Mouse (Mus musculus) lung, postnatal 4 days (tissue): ENCODE results near the gene Ensa.
"Not testable (repeated sequence)": the region's sequence is repeated elsewhere in the genome, so short reads cannot be mapped to it uniquely, and the experiment has no call there.

Experiments used
- DNase-seq, 2 experiments: peaks; one replicate each; pipeline ENCODE4 v3.0.0; 2021

Gene Ensa

DNA sequence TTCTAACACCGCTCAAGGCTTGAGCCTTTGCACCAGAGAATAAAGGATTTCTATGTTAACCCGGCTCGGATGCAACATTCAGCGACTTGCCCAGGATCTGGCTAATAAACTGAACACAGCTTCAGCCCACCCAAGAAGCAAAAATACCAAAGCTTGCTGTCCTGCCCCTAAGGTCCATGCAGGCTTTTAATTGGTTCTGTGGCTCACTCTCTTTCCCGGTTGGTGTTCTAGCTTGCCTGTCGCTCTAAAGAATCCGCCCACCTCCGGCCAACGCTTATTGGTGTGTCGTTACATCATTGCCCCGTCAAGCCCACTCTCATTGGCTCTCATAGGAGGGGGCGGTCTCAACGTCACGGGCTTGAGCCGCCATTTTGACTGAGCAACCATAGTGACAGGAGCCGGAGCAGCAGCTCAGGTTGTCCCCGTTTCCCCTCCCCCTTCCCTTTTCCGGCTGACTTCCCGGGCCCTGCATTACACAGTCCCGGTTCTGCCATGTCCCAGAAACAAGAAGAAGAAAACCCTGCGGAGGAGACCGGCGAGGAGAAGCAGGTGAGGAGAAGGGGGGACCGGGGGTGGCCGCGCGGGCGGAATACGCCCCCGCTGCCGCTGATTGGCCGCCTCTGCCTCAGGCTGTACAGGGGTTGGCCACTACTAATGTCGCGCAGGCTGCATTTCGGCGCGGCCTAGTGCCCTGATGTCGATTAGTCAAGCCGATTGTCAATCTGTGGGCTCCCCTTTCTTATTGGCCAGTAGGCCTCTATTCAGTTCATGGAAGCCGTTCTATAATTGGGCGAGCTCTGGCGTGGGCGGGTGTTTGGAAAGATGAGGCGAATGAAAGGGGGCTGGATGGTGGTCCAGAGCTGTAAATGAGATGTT lies at the start of gene Ensa:
Gene Ensa, plus strand, starts transcription at position 366 of the 876 bp plus-strand sequence.
- DNase-seq: peak; percentile 98 to 99

- no peak for DNase-seq
These were observed 36.8 kb upstream of the Ensa start for GRCm38 (mm10) chr3:95587754-95588603.

- peak; percentile 95 to 96 for DNase-seq
These were observed 36.1 kb upstream of the Ensa start, which contains the start of gene Golph3l for GRCm38 (mm10) chr3:95588604-95589086. Golph3l (plus strand) TSS chr3:95588934.

DNA sequence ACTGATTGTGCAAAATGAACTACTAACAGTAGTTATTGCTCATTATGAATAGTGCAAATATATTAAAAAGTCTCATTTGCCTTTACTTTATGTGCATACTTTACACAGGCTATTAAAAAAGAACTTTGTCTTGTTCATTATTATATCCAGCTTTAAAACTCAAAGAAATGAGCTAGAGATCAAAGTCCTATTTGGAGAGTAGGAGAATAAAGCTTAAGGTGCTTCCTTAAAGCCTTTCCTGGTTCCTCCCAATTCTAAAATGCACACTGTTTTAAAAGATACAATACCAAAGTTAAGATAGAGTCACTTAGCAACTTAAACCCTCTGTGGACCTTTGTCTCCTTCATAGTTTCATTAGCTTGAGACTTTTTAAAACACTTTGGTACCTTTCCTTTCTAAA lies 26.1 kb upstream of the Ensa start:
- DNase-seq: no peak

DNA sequence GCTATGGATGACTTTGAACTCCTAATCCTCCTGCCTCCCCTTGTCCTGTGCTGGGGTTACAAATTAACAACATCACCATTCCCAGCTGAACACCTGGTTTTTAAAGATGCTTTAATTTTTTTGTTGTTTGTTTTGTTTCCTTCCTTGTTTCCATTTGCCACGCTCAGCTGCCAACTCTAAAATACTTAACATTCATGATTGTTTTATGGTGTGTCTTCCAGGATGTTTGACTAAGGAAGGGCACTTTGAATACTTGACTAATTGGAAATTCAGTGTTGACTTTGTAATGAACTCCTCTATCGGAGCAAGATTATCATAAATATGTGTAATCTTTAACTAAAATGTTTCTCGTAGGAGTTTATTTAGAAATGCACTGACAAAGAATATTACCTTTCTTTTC lies 23.5 kb upstream of the Ensa start:
- DNase-seq: no peak

GRCm38 (mm10) chr3:95606096-95606495 lies 18.7 kb upstream of the Ensa start:
- DNase-seq: peak; percentile 16 to 43

DNA sequence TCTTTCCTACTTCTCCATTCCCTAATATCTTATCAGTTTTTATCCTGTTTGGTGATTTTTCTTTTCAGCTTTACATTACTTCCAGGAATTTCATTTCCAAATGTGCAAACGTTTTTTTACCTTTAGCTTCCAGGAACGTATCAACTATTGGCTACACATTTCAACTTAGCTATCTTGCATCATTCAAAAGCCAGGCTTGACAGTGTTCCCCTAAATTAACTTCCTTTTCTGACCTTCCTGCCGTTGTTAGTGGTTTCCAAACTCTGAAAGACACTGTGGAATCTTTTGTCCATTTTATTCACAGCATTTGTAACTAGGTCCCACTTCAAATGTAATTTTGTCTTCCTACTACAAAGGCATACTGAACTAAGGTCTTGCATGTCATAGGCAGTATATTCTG lies 15.6 kb upstream of the Ensa start:
- DNase-seq: no peak

GRCm38 (mm10) chr3:95613996-95614395 lies 10.8 kb upstream of the Ensa start:
- no peak for DNase-seq

- DNase-seq: no peak
These were observed 6.3 kb upstream of the Ensa start for GRCm38 (mm10) chr3:95618511-95618910.

GRCm38 (mm10) chr3:95621241-95621640 lies 3.6 kb upstream of the Ensa start:
- no peak for DNase-seq

- not testable (repeated sequence) for DNase-seq
These were observed 2.4 kb upstream of the Ensa start for GRCm38 (mm10) chr3:95622421-95622820.

GRCm38 (mm10) chr3:95623551-95623950 lies 1.2 kb upstream of the Ensa start:
- DNase-seq: no peak

DNA sequence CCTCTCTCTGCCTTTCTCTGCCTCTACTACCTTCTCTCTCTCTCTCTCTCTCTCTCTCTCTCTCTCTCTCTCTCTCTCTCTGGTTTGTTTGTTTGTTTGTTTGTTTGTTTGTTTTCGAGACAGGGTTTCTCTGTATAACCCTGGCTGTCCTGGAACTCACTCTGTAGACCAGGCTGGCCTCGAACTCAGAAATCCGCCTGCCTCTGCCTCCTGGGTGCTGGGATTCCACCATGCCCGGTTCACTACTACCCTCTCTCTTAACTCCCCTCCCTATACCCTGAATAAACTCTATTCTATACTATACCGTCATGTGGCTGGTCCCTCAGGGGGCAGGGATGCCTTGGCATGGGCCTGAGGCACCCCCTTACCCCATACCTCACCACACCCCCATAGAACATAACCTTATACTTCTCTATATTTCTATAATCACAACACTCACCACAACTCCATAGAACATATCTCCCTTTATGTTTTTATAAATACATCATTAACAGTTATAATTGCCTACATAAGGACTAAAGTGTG lies 740 bp upstream of the Ensa start:
- not testable (repeated sequence) for DNase-seq

- no peak for DNase-seq
These were observed 3.0 kb downstream of the Ensa start for GRCm38 (mm10) chr3:95627763-95628162.

- DNase-seq: no peak
These were observed 5.0 kb downstream of the Ensa start for GRCm38 (mm10) chr3:95629755-95630154.

DNA sequence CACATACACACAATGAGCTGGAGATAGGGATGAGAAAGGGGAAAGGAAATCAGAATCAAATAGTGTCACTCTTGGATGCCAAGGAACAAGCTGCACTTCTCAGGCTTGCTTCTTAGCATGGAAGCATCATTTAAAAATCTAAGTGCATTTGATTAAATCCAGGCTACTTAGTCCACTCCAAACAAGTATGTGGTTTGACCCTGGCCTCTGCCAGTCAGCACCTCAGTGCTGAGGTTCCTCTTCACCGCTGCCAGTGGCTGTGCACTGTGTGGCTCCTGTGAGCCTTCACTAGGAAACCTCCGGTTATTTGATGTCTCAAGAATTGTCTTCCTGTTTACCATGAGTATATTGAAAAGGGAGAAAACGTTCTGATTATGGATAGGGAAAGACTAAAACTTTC lies 6.1 kb downstream of the Ensa start:
- DNase-seq: no peak

GRCm38 (mm10) chr3:95631304-95631703 lies 6.5 kb downstream of the Ensa start:
- no peak for DNase-seq

DNA sequence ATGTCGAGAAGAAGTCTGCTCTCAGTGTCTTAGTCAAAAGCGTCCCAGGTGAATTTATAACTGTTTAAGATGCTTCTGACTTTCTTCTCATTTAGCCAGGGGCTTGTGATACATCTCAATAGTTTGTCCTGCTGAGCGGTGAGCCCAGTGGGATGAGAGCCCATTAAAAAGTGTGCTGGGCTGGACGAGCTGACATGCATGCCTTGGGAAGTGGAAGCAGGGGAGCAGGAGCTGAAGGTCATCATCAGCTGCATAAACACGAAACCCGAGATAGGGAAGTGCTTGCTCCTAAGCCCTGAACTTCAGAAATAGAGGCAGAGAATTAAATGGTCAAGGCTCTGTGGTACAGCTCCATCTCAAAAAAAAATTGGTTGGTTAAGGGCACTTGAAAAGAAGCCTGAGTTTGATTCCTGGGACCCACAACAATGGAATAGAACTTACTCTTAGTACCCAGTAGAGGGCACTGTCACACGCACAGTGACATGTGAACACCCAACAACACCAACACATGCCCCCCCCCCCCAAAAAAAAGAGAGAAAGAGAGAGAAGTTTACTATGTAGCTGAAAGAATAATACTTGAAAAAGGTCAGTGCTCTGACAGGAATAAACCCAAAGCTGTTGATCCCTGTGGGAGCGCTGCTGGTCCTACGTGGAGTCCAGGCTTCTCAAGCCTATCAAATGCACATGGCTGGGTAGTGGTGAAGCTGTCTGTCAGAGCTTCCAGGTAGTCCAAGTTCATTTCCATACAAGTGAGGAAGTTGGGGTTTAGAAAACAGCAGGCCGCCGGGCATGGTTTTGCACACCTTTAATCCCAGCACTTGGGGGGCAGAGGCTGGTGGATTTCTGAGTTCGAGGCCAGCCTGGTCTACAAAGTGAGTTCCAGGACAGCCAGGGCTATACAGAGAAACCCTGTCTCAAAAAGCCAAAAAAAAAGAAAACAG lies 8.1 kb downstream of the Ensa start:
- DNase-seq: peak in 1 of 2 experiments; percentile 23

DNA sequence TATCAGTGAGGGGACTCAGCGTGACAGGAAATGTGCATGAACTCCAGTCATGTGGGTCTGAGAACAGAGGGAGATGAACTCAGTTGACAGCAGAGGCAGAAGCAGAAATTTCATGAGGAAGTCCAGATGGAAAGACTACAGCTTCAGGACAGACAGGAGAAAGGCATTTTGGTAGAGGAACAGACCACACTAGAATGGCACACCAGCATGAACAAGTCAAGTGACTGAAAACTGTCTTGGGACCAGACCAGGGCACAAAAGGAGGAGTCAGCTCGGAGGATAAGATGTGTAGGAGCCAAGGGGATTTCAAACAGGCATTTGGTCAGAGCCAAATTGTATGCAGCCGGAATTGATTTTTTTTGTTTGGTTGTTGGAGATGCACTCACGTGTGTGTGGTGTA lies 10.8 kb downstream of the Ensa start:
- DNase-seq: no peak

DNA sequence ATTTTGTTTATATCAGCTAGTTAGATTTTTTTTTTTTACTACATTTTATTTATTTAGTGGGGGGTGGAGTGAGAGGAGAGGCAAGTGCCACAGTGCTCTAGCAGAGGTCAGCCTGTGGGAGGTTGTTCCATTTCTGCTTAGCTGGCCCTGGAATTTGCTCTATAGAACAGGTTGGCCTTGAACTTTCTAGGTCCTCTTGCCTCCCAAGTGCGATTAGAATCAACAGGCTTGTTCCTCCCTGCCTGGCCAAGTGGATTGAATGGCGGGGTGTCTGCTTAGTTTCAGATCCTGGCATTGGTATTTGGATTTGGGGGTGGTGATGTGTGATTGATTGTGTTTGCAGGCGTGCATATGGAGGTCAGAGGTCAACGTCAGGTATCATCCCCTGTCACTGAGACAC lies 11.3 kb downstream of the Ensa start:
- no peak for DNase-seq

- no peak for DNase-seq
These were observed 14.9 kb downstream of the Ensa start for GRCm38 (mm10) chr3:95639694-95640093.

- DNase-seq: no peak
These were observed 18.3 kb downstream of the Ensa start for GRCm38 (mm10) chr3:95643097-95643496.
